Mouse (Mus musculus) gastrocnemius, adult 2 months (tissue): ENCODE measurements at regions not wholly inside any gene's neighbourhood (a gene's known extent, or its start where the extent isn't known, plus 50 kb on each side); places are given as distances from the start of the nearest gene placed in this dataset.

Experiments
- DNase-seq: peaks from one replicate; pipeline ENCODE4 v3.0.0; 2022
- H3K27ac ChIP-seq: fragments of 200-600 bp; 2 replicates; pipeline ENCODE4 v1.8.1; 2022; ENCODE audit warnings: mild to moderate bottlenecking
- H3K4me3 ChIP-seq: fragments of 200-600 bp; 2 replicates; pipeline ENCODE4 v1.8.1; 2022; ENCODE audit warnings: mild to moderate bottlenecking, moderate library complexity
- CTCF ChIP-seq: fragments of 200-600 bp; IDR thresholded peaks from 2 replicates; pipeline ENCODE4 v1.8.1; 2022; ENCODE audit warnings: antibody characterized with exemption, mild to moderate bottlenecking, moderate library complexity
- intact Hi-C: fragments of 180-260 bp; cut with DNase I; formaldehyde crosslinking; loops from one replicate; pipeline ENCODE4 v1.15.1; 2025

GRCm38 (mm10) chr9:90430898-90431297 is 160.3 kb upstream of the Tbc1d2b start:
- intact Hi-C loops, result no loop called here
- no peak for TF ChIP-seq CTCF
- Histone ChIP-seq H3K27ac (no peak overlapping the region), H3K4me3 (no peak overlapping the region)
- DNase-seq, result no peak

GRCm38 (mm10) chr9:90421662-90422061 is 151.1 kb upstream of the Tbc1d2b start:
- intact Hi-C loops, result no loop called here
- no peak for TF ChIP-seq CTCF
- no peak for DNase-seq
- Histone ChIP-seq H3K4me3 (no peak overlapping the region), H3K27ac (no peak overlapping the region)

- TF ChIP-seq CTCF, result no peak
- Histone ChIP-seq H3K4me3 (no peak overlapping the region), H3K27ac (no peak overlapping the region)
- no peak for DNase-seq
- intact Hi-C loops, result no loop called here
Observed at GRCm38 (mm10) chr9:90419762-90420541, 149.3 kb upstream of the Tbc1d2b start.

- H3K27ac ChIP-seq, result no peak overlapping the region
- intact Hi-C loops, result no loop called here
- TF ChIP-seq CTCF, result peak; percentile 46
- no peak overlapping the region for H3K4me3 ChIP-seq
- DNase-seq, result no peak
Observed at GRCm38 (mm10) chr9:90408789-90409188, 138.2 kb upstream of the Tbc1d2b start.

GRCm38 (mm10) chr9:90407573-90407972 is 137.0 kb upstream of the Tbc1d2b start:
- no peak for DNase-seq
- Histone ChIP-seq H3K4me3 (no peak overlapping the region), H3K27ac (no peak overlapping the region)
- intact Hi-C loops, result no loop called here
- no peak for TF ChIP-seq CTCF

- Histone ChIP-seq H3K27ac (no peak overlapping the region), H3K4me3 (no peak overlapping the region)
- TF ChIP-seq CTCF, result no peak
- no peak for DNase-seq
- intact Hi-C loops, result no loop called here
Observed at GRCm38 (mm10) chr9:90388401-90388800, 117.8 kb upstream of the Tbc1d2b start.

- Histone ChIP-seq H3K27ac (no peak overlapping the region), H3K4me3 (no peak overlapping the region)
- TF ChIP-seq CTCF, result no peak
- intact Hi-C loops, result no loop called here
- DNase-seq, result no peak
Observed at GRCm38 (mm10) chr9:90385047-90385446, 114.4 kb upstream of the Tbc1d2b start.

GRCm38 (mm10) chr9:90380099-90380498 is 109.5 kb upstream of the Tbc1d2b start:
- no peak for DNase-seq
- no peak overlapping the region for H3K4me3 ChIP-seq

GRCm38 (mm10) chr9:90369568-90369967 is 99.0 kb upstream of the Tbc1d2b start:
- H3K27ac ChIP-seq, result no peak overlapping the region
- no peak for DNase-seq
- H3K4me3 ChIP-seq, result no peak overlapping the region
- TF ChIP-seq CTCF, result no peak
- intact Hi-C loops, result no loop called here

More at GRCm38 (mm10) chr9:90380099-90380498, 109.5 kb upstream of the Tbc1d2b start:
- intact Hi-C loops, result no loop called here
- TF ChIP-seq CTCF, result no peak
- no peak overlapping the region for H3K27ac ChIP-seq

- no peak for TF ChIP-seq CTCF
- DNase-seq, result no peak
- Histone ChIP-seq H3K27ac (no peak overlapping the region), H3K4me3 (no peak overlapping the region)
- intact Hi-C loops, result no loop called here
Observed at GRCm38 (mm10) chr9:90367745-90368144, 97.1 kb upstream of the Tbc1d2b start.

GRCm38 (mm10) chr9:90326531-90326930 is 55.9 kb upstream of the Tbc1d2b start:
- intact Hi-C loops, result no loop called here
- H3K27ac ChIP-seq, result no peak overlapping the region
- no peak overlapping the region for H3K4me3 ChIP-seq
- DNase-seq, result no peak
- no peak for TF ChIP-seq CTCF
